Mouse (Mus musculus): ENCODE results near the gene Hist1h2bg. TPM values are rescaled to one million over a fixed set of nuclear protein-coding genes. Genes with fewer than 3 reads are reported as not detected.
"Not testable (repeated sequence)": the region's sequence is repeated elsewhere in the genome, so short reads cannot be mapped to it uniquely, and the experiment has no call there.

Hist1h2bg gene
- polyA plus RNA-seq, 1 experiment, result 523 TPM

GRCm38 (mm10) chr13:23550761-23551145 is 20.4 kb upstream of the Hist1h2bg start:
- no peak overlapping the region for H3K4me3 ChIP-seq (ENCODE audit: control insufficient read depth, insufficient read depth, low read length)
- H3K27ac ChIP-seq (ENCODE audit: control insufficient read depth, insufficient read depth, low read length), result peak overlapping the region; percentile 84; the same call in 1 of the 2 replicates
- TF ChIP-seq POLR2A (IDR thresholded peaks at IDR 0.05; ENCODE audit: control insufficient read depth, extremely low read depth, insufficient read depth, low read length, poor library complexity) (no peak), CTCF (IDR thresholded peaks at IDR 0.05; ENCODE audit: borderline replicate concordance, control insufficient read depth, extremely low read depth, insufficient read depth, low read length, poor library complexity) (no peak)
- no peak for DNase-seq
- no peaks in the 10 kb centered on the region for H3K36me3 ChIP-seq (ENCODE audit: control insufficient read depth, insufficient read depth, low read length)
- 5% methylated on average over 3 of the region's 3 CpGs for WGBS
- no peaks in the 10 kb centered on the region for H3K27me3 ChIP-seq (ENCODE audit: control insufficient read depth, insufficient read depth, low read length)
- H3K4me1 ChIP-seq (replicated peaks; ENCODE audit: control insufficient read depth, insufficient read depth, low read length), result 0 out of 2 replicates have a peak, but pooled peaks cover 1% of the 10 kb centered on the region

DNA sequence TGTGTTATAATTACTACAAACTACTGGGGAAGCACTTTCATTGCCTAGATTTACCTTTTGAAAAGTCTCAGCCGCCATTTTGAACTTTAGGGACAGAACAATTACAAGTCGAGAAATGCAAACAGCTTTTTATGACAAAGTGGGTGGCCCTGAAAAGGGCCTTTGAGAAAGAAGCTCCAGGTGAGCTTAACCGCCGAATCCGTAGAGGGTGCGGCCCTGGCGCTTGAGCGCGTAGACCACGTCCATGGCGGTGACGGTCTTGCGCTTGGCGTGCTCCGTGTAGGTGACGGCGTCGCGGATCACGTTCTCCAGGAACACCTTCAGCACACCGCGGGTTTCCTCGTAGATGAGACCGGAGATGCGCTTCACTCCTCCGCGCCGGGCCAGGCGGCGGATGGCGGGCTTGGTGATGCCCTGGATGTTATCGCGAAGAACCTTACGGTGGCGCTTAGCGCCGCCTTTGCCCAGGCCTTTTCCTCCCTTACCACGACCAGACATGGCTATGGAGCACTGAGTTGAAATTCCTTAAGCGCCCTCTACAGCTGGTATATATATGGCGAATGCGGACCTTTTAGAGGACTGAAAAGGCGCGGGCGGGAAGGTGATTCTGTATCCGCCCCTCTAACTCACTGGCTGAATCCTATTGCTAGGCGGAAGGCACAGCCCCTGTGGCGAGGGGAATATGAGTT is 19.9 kb upstream of the Hist1h2bg start, which contains the start of gene Hist1h4f:
Gene Hist1h4f, minus strand, starts transcription at position 503 of the 689 bp plus-strand sequence.
- peak; percentile 44; the same call in 1 of the 2 replicates for TF ChIP-seq CTCF (IDR thresholded peaks at IDR 0.05; ENCODE audit: borderline replicate concordance, control insufficient read depth, extremely low read depth, insufficient read depth, low read length, poor library complexity)
- peak; percentile 83 for TF ChIP-seq POLR2A (IDR thresholded peaks at IDR 0.05; ENCODE audit: control insufficient read depth, extremely low read depth, insufficient read depth, low read length, poor library complexity)
- DNase-seq, result peak; percentile 89
- not testable (repeated sequence) for H3K27me3 ChIP-seq (ENCODE audit: control insufficient read depth, insufficient read depth, low read length); H3K36me3 ChIP-seq (ENCODE audit: control insufficient read depth, insufficient read depth, low read length); H3K4me1 ChIP-seq (replicated peaks; ENCODE audit: control insufficient read depth, insufficient read depth, low read length)
- under 1% methylated on average over 47 of the region's 47 CpGs for WGBS
- Histone ChIP-seq H3K27ac (ENCODE audit: control insufficient read depth, insufficient read depth, low read length) (peak within 1 kb of the TSS; percentile 84), H3K4me3 (ENCODE audit: control insufficient read depth, insufficient read depth, low read length) (peak within 1 kb of the TSS; percentile 51)

DNA sequence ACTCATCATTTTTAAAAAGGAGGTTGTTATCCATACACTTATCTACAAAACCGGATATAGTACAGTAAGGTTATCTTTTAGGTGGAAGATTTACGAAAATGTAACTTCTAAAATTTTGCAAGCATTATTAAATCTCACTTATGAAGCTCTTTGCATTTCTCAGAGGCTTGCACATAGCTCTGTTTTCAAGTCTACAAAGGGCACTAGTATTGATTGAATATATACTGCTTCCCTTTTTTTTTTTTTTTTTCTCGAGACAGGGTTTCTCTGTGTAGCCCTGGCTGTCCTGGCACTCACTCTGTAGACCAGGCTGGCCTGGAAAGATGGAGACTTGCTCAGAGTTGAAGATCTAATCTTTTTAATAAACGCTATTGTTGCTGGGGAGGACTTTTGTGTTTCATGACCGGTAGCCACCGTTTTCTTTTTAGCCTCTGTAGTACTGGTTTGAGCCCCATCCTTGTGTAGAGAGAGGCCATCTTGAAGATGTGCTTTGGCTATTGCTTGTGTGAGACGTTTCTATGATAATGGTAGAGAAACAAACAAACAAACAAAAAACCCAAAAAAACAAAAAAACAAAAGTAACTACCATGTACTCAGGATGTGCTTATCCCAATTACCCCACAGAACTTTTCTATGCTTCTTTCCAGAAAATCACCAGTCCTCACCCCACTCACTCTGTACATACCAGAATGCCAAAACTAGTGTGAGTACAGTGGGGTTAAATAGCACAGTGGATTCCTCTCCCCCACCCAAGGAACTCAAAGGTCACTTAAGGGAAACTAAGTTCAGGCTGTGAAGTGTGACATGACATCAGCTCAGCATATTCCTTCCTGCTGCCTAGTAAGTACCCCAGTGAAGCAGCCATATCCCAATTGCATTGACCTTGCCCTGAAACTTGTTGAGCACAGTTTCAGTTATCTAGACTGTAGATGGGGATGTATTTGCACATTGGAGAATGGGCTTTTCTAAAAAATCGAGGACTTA is 19.0 kb upstream of the Hist1h2bg start:
- TF ChIP-seq POLR2A (IDR thresholded peaks at IDR 0.05; ENCODE audit: control insufficient read depth, extremely low read depth, insufficient read depth, low read length, poor library complexity) (no peak), CTCF (IDR thresholded peaks at IDR 0.05; ENCODE audit: borderline replicate concordance, control insufficient read depth, extremely low read depth, insufficient read depth, low read length, poor library complexity) (no peak)
- WGBS, result 52% methylated on average over 8 of the region's 8 CpGs
- no peaks in the 10 kb centered on the region for H3K36me3 ChIP-seq (ENCODE audit: control insufficient read depth, insufficient read depth, low read length)
- no peak overlapping the region for H3K4me3 ChIP-seq (ENCODE audit: control insufficient read depth, insufficient read depth, low read length)
- no peaks in the 10 kb centered on the region for H3K4me1 ChIP-seq (replicated peaks; ENCODE audit: control insufficient read depth, insufficient read depth, low read length)
- no peaks in the 10 kb centered on the region for H3K27me3 ChIP-seq (ENCODE audit: control insufficient read depth, insufficient read depth, low read length)
- peak overlapping the region; percentile 84 for H3K27ac ChIP-seq (ENCODE audit: control insufficient read depth, insufficient read depth, low read length)
- no peak for DNase-seq

- TF ChIP-seq CTCF (IDR thresholded peaks at IDR 0.05; ENCODE audit: borderline replicate concordance, control insufficient read depth, extremely low read depth, insufficient read depth, low read length, poor library complexity) (no peak), POLR2A (IDR thresholded peaks at IDR 0.05; ENCODE audit: control insufficient read depth, extremely low read depth, insufficient read depth, low read length, poor library complexity) (no peak)
- Histone ChIP-seq H3K4me1 (replicated peaks; ENCODE audit: control insufficient read depth, insufficient read depth, low read length) (no peaks in the 10 kb centered on the region), H3K36me3 (ENCODE audit: control insufficient read depth, insufficient read depth, low read length) (no peaks in the 10 kb centered on the region), H3K27ac (ENCODE audit: control insufficient read depth, insufficient read depth, low read length) (peak within 1 kb of the TSS; percentile 58; the same call in 1 of the 2 replicates), H3K27me3 (ENCODE audit: control insufficient read depth, insufficient read depth, low read length) (no peaks in the 10 kb centered on the region), H3K4me3 (ENCODE audit: control insufficient read depth, insufficient read depth, low read length) (no peak within 1 kb of the TSS)
- no peak for DNase-seq
These were observed 18.2 kb upstream of the Hist1h2bg start, which contains the start of gene Hist1h1d for GRCm38 (mm10) chr13:23552962-23553361. Gene Hist1h1d, plus strand, starts transcription at chr13:23553262.

GRCm38 (mm10) chr13:23554393-23554792 is 16.8 kb upstream of the Hist1h2bg start:
- no peaks in the 10 kb centered on the region for H3K27me3 ChIP-seq (ENCODE audit: control insufficient read depth, insufficient read depth, low read length)
- TF ChIP-seq POLR2A (IDR thresholded peaks at IDR 0.05; ENCODE audit: control insufficient read depth, extremely low read depth, insufficient read depth, low read length, poor library complexity) (no peak), CTCF (IDR thresholded peaks at IDR 0.05; ENCODE audit: borderline replicate concordance, control insufficient read depth, extremely low read depth, insufficient read depth, low read length, poor library complexity) (no peak)
- H3K27ac ChIP-seq (ENCODE audit: control insufficient read depth, insufficient read depth, low read length), result no peak overlapping the region; the same call in 1 of the 2 replicates
- H3K36me3 ChIP-seq (ENCODE audit: control insufficient read depth, insufficient read depth, low read length), result no peaks in the 10 kb centered on the region
- no peak for DNase-seq
- WGBS, result 23% methylated on average over 9 of the region's 9 CpGs
- H3K4me3 ChIP-seq (ENCODE audit: control insufficient read depth, insufficient read depth, low read length), result no peak overlapping the region
- H3K4me1 ChIP-seq (replicated peaks; ENCODE audit: control insufficient read depth, insufficient read depth, low read length), result no peaks in the 10 kb centered on the region

All from thymus, adult 2 months (tissue).